Mouse (Mus musculus) limb, embryonic 11.5 days (tissue): ENCODE measurements at regions not wholly inside any gene's neighbourhood (a gene's known extent, or its start where the extent isn't known, plus 50 kb on each side); places are given as distances from the start of the nearest gene placed in this dataset.

ENCODE experiments used
- ATAC-seq: fragments of 200-750 bp; cut with Nextera tagmentation; 2 replicates; pipeline ENCODE4 v1.8.0; 2017; ENCODE audit warnings: low read depth; ENCODE audit not compliant: insufficient number of reproducible peaks, low FRiP score, low TSS enrichment
- DNase-seq: peaks from one replicate; pipeline ENCODE4 v3.0.0-alpha.2; 2015; ENCODE audit warnings: low spot score
- H3K27ac ChIP-seq: fragments of 300-500 bp; sonication (generic); replicated peaks from 2 replicates; pipeline ENCODE4 v1.5.1; 2014; ENCODE audit warnings: low read depth, mild to moderate bottlenecking, low read length
- H3K27me3 ChIP-seq: fragments of 300-500 bp; sonication (generic); 2 replicates; pipeline ENCODE4 v1.6.1; 2014; ENCODE audit warnings: mild to moderate bottlenecking, low read length, mixed read lengths; ENCODE audit not compliant: control insufficient read depth, insufficient read depth
- H3K36me3 ChIP-seq: fragments of 300-500 bp; sonication (generic); 2 replicates; pipeline ENCODE4 v1.6.1; 2014; ENCODE audit warnings: mild to moderate bottlenecking, low read length, moderate library complexity, mixed read lengths; ENCODE audit not compliant: control insufficient read depth, insufficient read depth
- H3K4me1 ChIP-seq: fragments of 300-500 bp; sonication (generic); 2 replicates; pipeline ENCODE4 v1.6.1; 2014; ENCODE audit warnings: low read length, mixed read lengths; ENCODE audit not compliant: control insufficient read depth, insufficient read depth
- H3K4me2 ChIP-seq: fragments of 300-500 bp; sonication (generic); 2 replicates; pipeline ENCODE4 v1.6.1; 2014; ENCODE audit warnings: low read depth, mild to moderate bottlenecking, moderate library complexity; ENCODE audit not compliant: severe bottlenecking
- H3K4me3 ChIP-seq: fragments of 300-500 bp; sonication (generic); 2 replicates; pipeline ENCODE4 v1.5.1; 2014; ENCODE audit warnings: low read depth, low read length
- H3K9ac ChIP-seq: fragments of 300-500 bp; sonication (generic); 2 replicates; pipeline ENCODE4 v1.6.1; 2014; ENCODE audit warnings: mild to moderate bottlenecking, low read length
- H3K9me3 ChIP-seq: fragments of 300-500 bp; sonication (generic); 2 replicates; pipeline ENCODE4 v1.6.1; 2016; ENCODE audit warnings: low read length; ENCODE audit not compliant: control insufficient read depth
- WGBS: fragments of 180-500 bp; shearing (Covaris S2); extraction: QIAGEN DNeasy Blood & Tissue Kit; methylation state at CpG from one replicate; pipeline ENCODE4 v1.1.7; 2014; 5-methylcytosine and 5-hydroxymethylcytosine counted together

DNA sequence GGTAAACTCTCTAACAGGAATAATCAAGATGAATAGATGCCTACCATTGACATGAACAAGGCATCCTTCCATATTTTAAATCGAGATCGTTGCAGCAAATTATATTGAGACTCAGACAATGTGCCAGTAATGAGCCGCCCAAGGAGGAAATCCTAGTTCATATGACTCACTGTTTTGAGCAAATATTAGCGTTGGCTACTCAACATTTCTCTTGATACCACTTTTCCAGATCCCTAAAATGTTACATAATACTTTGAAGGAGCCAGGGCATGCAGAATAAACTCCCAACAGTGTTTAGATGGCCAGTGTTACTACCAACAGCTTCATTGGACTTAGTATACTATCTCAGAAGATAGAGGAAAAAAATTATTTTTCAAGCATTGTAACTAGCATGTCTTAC, 700.6 kb upstream of the Sox9 start:
- WGBS, result 94% methylated on average over 4 of the region's 4 CpGs
- H3K4me1 ChIP-seq, result no peaks in the 10 kb centered on the region

DNA sequence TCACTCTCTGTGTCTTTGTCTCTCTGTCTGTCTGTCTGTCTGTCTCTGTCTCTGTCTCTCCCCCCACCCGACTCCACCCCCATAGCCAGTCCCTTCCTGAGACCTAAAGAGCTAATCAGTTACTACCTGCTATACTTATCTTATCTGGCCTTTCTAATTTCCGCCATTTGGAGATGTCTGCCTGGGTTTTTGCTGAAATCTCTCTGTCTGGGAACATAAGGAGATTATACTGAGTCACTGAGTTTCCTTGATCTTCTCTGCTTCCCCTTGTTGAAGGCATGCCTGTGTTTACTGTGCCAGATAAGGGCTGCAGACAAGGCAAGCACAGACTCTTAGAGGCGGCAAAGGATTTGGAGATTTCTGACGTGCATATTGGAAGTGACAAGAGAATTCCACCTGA, 699.0 kb upstream of the Sox9 start:
- Histone ChIP-seq H3K27ac (no peak overlapping the region), H3K36me3 (no peaks in the 10 kb centered on the region), H3K4me1 (no peaks in the 10 kb centered on the region), H3K27me3 (no peaks in the 10 kb centered on the region), H3K4me2 (no peak overlapping the region), H3K9me3 (no peaks in the 10 kb centered on the region), H3K4me3 (no peak overlapping the region), H3K9ac (no peak overlapping the region)
- ATAC-seq (no peak), DNase-seq (no peak)
- 24% methylated on average over 4 of the region's 4 CpGs for WGBS

More for the DNA sequence above, 700.6 kb upstream of the Sox9 start:
- H3K27ac ChIP-seq, result no peak overlapping the region
- H3K27me3 ChIP-seq, result no peaks in the 10 kb centered on the region
- ATAC-seq (no peak), DNase-seq (no peak)
- H3K9ac ChIP-seq, result no peak overlapping the region
- H3K9me3 ChIP-seq, result no peaks in the 10 kb centered on the region
- H3K4me3 ChIP-seq, result no peak overlapping the region
- H3K36me3 ChIP-seq, result no peaks in the 10 kb centered on the region
- no peak overlapping the region for H3K4me2 ChIP-seq

GRCm38 (mm10) chr11:112092168-112092567, 689.9 kb upstream of the Sox9 start:
- Histone ChIP-seq H3K4me1 (0 out of 2 replicates have a peak, but pooled peaks cover 2% of the 10 kb centered on the region), H3K27me3 (no peaks in the 10 kb centered on the region), H3K9ac (no peak overlapping the region), H3K9me3 (no peaks in the 10 kb centered on the region), H3K4me3 (no peak overlapping the region), H3K27ac (no peak overlapping the region), H3K4me2 (no peak overlapping the region), H3K36me3 (no peaks in the 10 kb centered on the region)
- no peak for ATAC-seq
- no peak for DNase-seq
- 69% methylated on average over 8 of the region's 8 CpGs for WGBS

- H3K27ac ChIP-seq, result no peak overlapping the region
- no peak overlapping the region for H3K9ac ChIP-seq
- H3K27me3 ChIP-seq, result no peaks in the 10 kb centered on the region
- H3K36me3 ChIP-seq, result no peaks in the 10 kb centered on the region
- no peak for ATAC-seq
- H3K4me2 ChIP-seq, result no peak overlapping the region
- H3K4me1 ChIP-seq, result 0 out of 2 replicates have a peak, but pooled peaks cover 2% of the 10 kb centered on the region
- H3K4me3 ChIP-seq, result no peak overlapping the region
- no peak for DNase-seq
- 63% methylated on average over 3 of the region's 3 CpGs for WGBS
- H3K9me3 ChIP-seq, result no peaks in the 10 kb centered on the region
Measured at GRCm38 (mm10) chr11:112095009-112095408, 687.0 kb upstream of the Sox9 start.

GRCm38 (mm10) chr11:112098161-112098560, 683.9 kb upstream of the Sox9 start:
- ATAC-seq (no peak), DNase-seq (no peak)
- H3K27ac ChIP-seq, result no peak overlapping the region
- no peaks in the 10 kb centered on the region for H3K9me3 ChIP-seq
- H3K4me3 ChIP-seq, result no peak overlapping the region
- no peaks in the 10 kb centered on the region for H3K27me3 ChIP-seq
- no peak overlapping the region for H3K4me2 ChIP-seq
- 78% methylated on average over 1 of the region's 1 CpGs for WGBS
- H3K36me3 ChIP-seq, result no peaks in the 10 kb centered on the region
- H3K4me1 ChIP-seq, result 0 out of 2 replicates have a peak, but pooled peaks cover 2% of the 10 kb centered on the region
- H3K9ac ChIP-seq, result no peak overlapping the region

DNA sequence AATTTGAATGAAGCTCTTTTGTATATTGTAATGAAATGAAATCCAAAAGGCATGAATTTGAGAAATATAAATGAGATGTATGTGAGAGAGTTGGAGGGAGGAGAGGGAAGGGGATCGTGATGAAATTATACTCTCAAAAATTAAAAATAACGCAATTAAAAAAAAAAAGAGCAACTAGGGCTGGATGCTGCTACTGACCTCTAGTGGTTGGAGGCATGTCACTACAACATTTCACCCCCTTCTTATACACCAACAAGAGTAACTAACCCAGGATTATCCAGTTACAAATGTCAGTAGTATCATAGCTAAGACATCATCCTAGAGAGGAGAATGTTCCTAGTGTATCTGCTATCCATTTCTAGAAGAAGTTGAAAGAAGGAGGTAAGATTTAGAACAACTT, 678.8 kb upstream of the Sox9 start:
- H3K27me3 ChIP-seq, result no peaks in the 10 kb centered on the region
- no peaks in the 10 kb centered on the region for H3K36me3 ChIP-seq
- no peak overlapping the region for H3K27ac ChIP-seq
- DNase-seq, result no peak
- 65% methylated on average over 2 of the region's 2 CpGs for WGBS
- H3K4me3 ChIP-seq, result no peak overlapping the region
- ATAC-seq, result no peak
- H3K4me1 ChIP-seq, result no peaks in the 10 kb centered on the region
- no peak overlapping the region for H3K9ac ChIP-seq
- no peaks in the 10 kb centered on the region for H3K9me3 ChIP-seq
- H3K4me2 ChIP-seq, result no peak overlapping the region

DNA sequence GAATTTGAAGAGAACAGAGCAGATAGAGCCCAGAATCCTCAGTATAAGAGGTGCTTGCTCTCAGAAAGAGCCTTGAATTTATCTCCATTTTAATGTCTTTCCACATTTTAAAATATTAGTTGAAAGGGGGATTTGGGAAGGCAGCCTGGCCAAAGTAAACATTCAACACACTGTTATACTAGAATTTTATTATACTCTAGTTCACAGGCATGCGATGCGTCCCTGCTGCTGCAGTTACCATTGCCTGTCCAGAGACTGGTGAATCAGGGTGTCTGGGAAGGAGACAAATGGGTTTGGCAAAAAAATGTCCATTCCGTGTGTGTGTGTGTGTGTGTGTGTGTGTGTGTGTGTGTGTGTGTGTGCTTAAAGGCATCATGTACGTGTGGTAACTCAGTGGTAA, 675.1 kb upstream of the Sox9 start:
- no peak for ATAC-seq
- WGBS, result 69% methylated on average over 4 of the region's 4 CpGs
- Histone ChIP-seq H3K9ac (no peak overlapping the region), H3K36me3 (no peaks in the 10 kb centered on the region), H3K4me2 (no peak overlapping the region), H3K27me3 (no peaks in the 10 kb centered on the region), H3K27ac (no peak overlapping the region), H3K4me1 (no peaks in the 10 kb centered on the region), H3K4me3 (no peak overlapping the region), H3K9me3 (no peaks in the 10 kb centered on the region)
- no peak for DNase-seq

GRCm38 (mm10) chr11:112107314-112107713, 674.7 kb upstream of the Sox9 start:
- H3K27ac ChIP-seq, result no peak overlapping the region
- H3K4me3 ChIP-seq, result no peak overlapping the region
- no peaks in the 10 kb centered on the region for H3K27me3 ChIP-seq
- no peak overlapping the region for H3K4me2 ChIP-seq
- ATAC-seq (no peak), DNase-seq (no peak)
- no peaks in the 10 kb centered on the region for H3K9me3 ChIP-seq
- H3K36me3 ChIP-seq, result no peaks in the 10 kb centered on the region
- H3K4me1 ChIP-seq, result no peaks in the 10 kb centered on the region
- H3K9ac ChIP-seq, result no peak overlapping the region
- 81% methylated on average over 7 of the region's 7 CpGs for WGBS

DNA sequence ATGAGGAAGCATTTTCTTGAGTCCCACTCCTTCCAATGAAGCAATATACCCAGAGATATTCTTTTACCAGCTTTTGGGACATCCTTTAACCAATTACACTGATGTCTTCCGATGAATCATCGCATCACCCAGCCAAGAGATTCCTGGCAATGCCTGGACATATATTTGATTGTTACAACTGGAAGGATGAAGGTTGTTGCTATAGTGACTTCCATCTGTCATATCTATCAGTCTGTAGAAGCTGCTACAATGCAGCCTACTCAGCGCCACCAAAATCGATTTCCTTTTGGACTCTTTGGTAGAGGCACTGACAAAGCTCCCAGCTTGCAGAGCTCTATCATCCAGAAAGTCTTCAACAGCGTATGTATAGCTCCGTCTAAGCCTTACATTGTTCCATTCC, 661.0 kb upstream of the Sox9 start:
- H3K4me1 ChIP-seq, result peaks cover 3% of the 10 kb centered on the region; the same call in 1 of the 2 replicates
- H3K27me3 ChIP-seq, result no peaks in the 10 kb centered on the region
- no peak overlapping the region for H3K4me3 ChIP-seq
- H3K36me3 ChIP-seq, result no peaks in the 10 kb centered on the region
- DNase-seq (no peak), ATAC-seq (no peak)
- WGBS, result 95% methylated on average over 6 of the region's 6 CpGs
- H3K4me2 ChIP-seq, result no peak overlapping the region
- H3K9me3 ChIP-seq, result no peaks in the 10 kb centered on the region
- no peak overlapping the region for H3K9ac ChIP-seq
- no peak overlapping the region for H3K27ac ChIP-seq
